Comparison of ENCODE assay signal across 8 mouse cellular contexts in the genomic region with DNA sequence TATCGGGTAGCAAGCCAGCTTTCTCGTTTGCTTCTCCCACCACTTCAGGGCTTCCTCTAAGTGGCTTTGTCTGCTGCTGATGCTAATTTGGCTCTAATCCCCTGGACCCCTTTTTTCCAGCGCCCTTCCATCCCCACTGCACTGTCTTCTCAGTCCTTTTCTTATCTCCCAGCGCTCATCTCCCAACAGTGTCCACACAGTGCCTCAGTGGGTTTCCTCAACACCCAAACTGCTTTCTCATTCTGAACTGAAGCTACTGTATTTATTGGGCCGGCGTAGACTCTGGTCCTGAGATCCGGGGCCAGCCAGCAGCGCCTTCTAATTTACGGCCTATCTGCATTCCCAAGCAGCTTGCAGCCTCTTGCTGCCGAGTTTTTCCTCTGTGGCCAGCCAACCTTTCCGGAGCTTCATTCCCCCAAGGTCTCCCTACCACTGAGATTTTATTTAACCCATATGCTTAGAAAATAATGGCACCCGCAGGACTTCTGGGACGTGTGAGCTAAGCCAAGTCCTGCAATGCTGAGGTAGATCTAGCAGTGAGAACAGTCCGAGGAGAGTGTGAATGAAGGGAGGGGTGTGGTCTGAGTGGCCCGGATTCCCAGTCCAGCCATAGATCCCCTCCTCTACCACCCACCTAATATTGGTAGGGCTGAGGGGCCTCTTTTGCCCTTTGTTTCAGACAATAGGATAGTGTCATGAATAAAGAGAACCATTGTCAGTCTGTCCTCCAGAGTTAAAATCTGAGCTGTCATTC. TPM values are rescaled to one million over a fixed set of nuclear protein-coding genes. Genes with fewer than 3 reads are reported as not detected.
DNase-seq lines count a peak whose midpoint lies in the region; ATAC-seq and TF ChIP-seq lines count a peak whose summit lies in the region.

TSS of gene Gng2 (minus strand) at position 357 of the 754 bp plus-strand sequence.

- peak; percentile 14; the same call in 1 of the 2 replicates for ATAC-seq in lung, embryonic 15.5 days (ENCODE audit: borderline replicate concordance, extremely low read depth, low FRiP score, low TSS enrichment)
- ATAC-seq in forebrain, embryonic 15.5 days (replicated peaks) = peak; percentile 55
- no peak for ATAC-seq in megakaryocyte progenitor cell, adult 5-6 weeks (replicated peaks; ENCODE audit: poor library complexity)

- H3K4me1 ChIP-seq in lung, embryonic 15.5 days = peaks cover 20% of the 10 kb centered on the region
- H3K4me1 ChIP-seq in forebrain, embryonic 15.5 days = peaks cover 32% of the 10 kb centered on the region

- peak within 1 kb of the TSS; percentile 81 for H3K4me2 ChIP-seq in lung, embryonic 15.5 days
- H3K4me2 ChIP-seq in forebrain, embryonic 15.5 days (replicated peaks) = peak within 1 kb of the TSS; percentile 54

- H3K27me3 ChIP-seq in lung, embryonic 15.5 days = no peaks in the 10 kb centered on the region
- no peaks in the 10 kb centered on the region for H3K27me3 ChIP-seq in forebrain, embryonic 15.5 days

- H3K9ac ChIP-seq in lung, embryonic 15.5 days = peak within 1 kb of the TSS; percentile 57
- peak within 1 kb of the TSS; percentile 87 for H3K9ac ChIP-seq in forebrain, embryonic 15.5 days (replicated peaks)

- H3K27ac ChIP-seq in lung, embryonic 15.5 days = peak within 1 kb of the TSS; percentile 93
- peak within 1 kb of the TSS; percentile 97 for H3K27ac ChIP-seq in forebrain, embryonic 15.5 days (replicated peaks)

- no peaks in the 10 kb centered on the region for H3K9me3 ChIP-seq in lung, embryonic 15.5 days
- no peaks in the 10 kb centered on the region for H3K9me3 ChIP-seq in forebrain, embryonic 15.5 days

- TF ChIP-seq CTCF in brain, embryonic 14.5 days (IDR thresholded peaks at IDR 0.05; ENCODE audit: borderline replicate concordance, extremely low read depth, insufficient read depth, insufficient read length) = no peak

- H3K4me3 ChIP-seq in lung, embryonic 15.5 days = peak within 1 kb of the TSS; percentile 58
- peak within 1 kb of the TSS; percentile 71 for H3K4me3 ChIP-seq in forebrain, embryonic 15.5 days

- no peak for DNase-seq in lung, postnatal 14 days
- no peak for DNase-seq in brain, embryonic 14.5 days (ENCODE audit: low read depth)
- peak; percentile 47 for DNase-seq in kidney, postnatal 10 days
- DNase-seq in ovary, postnatal 36 days (ENCODE audit: low spot score) = no peak
- DNase-seq in gastrocnemius, postnatal 25 days = no peak

- no peak for TF ChIP-seq POLR2A in brain, embryonic 14.5 days (IDR thresholded peaks at IDR 0.05; ENCODE audit: borderline replicate concordance, extremely low read depth, insufficient read depth, insufficient read length, poor library complexity, severe bottlenecking)

- H3K36me3 ChIP-seq in lung, embryonic 15.5 days = no peaks in the 10 kb centered on the region
- H3K36me3 ChIP-seq in forebrain, embryonic 15.5 days = no peaks in the 10 kb centered on the region

- 13% methylated on average over 15 of the region's 15 CpGs for WGBS in lung, embryonic 15.5 days
- 7% methylated on average over 15 of the region's 15 CpGs for WGBS in forebrain, embryonic 15.5 days

RNA-seq across cellular contexts. Expression of gene Gng2, which starts in this region (rescaled TPM):
- polyA plus RNA-seq in lung, embryonic 15.5 days (2015; fragmentation: Nextera tagmentation; extraction: Ambion mirVana) = 71.5 and 73.0 TPM in 2 replicates
- polyA plus RNA-seq in brain, embryonic 14.5 days (2012; rRNA removed) = 278 and 363 TPM in 2 replicates
- 456 and 468 TPM in 2 replicates for polyA plus RNA-seq in forebrain, embryonic 15.5 days (2015; fragmentation: Nextera tagmentation; extraction: Ambion mirVana)
- total RNA-seq in megakaryocyte progenitor cell, adult 5-6 weeks (2015) = 47.7 and 53.6 TPM in 2 replicates
- total RNA-seq in megakaryocyte progenitor cell, adult 5-6 weeks (2017) = 32.1 and 67.0 TPM in 2 replicates
- total RNA-seq in gastrocnemius, postnatal 25 days (2021) = 1 to 10 TPM; 3.5 to 7.3 TPM
